Mouse (Mus musculus) adrenal gland, postnatal 10 days (tissue): ENCODE results near the gene Ifitm3. TPM values are rescaled to one million over a fixed set of nuclear protein-coding genes. Genes with fewer than 3 reads are reported as not detected.

Experiments used
- DNase-seq: peaks from one replicate; pipeline ENCODE4 v3.0.0; 2021; ENCODE audit warnings: mixed read lengths
- total RNA-seq, 2 experiments: library from RNA; stranded (reverse); gene quantifications; 2 replicates each; pipeline ENCODE4 v1.2.3; 2021

Gene Ifitm3
- total RNA-seq, 2 experiments from 2014 or later: 131 to 136 TPM

GRCm38 (mm10) chr7:140961416-140961815 is 49.2 kb downstream of the Ifitm3 start:
- no peak for DNase-seq

- DNase-seq: no peak
Observed at GRCm38 (mm10) chr7:140960026-140960425, 50.5 kb downstream of the Ifitm3 start.

Other genes with a start within 250 kb of the Ifitm3 start
- gene Cyp2e1, start 247.0 kb downstream of the Ifitm3 start, total RNA-seq: 100 to 1,000 TPM; 231 to 556 TPM
- not detected for gene Syce1, start 222.9 kb downstream of the Ifitm3 start, total RNA-seq
- gene Zfp941, start 188.6 kb downstream of the Ifitm3 start, total RNA-seq: 1 to 10 TPM; 2.3 to 2.6 TPM
- 10 to 100 TPM; 14.7 to 35.6 TPM for gene Urah, start 175.8 kb downstream of the Ifitm3 start, total RNA-seq
- under 1 TPM; 0.76 to 0.90 TPM for gene Scgb1c1, start 165.2 kb downstream of the Ifitm3 start, total RNA-seq
- gene Odf3, start 163.0 kb downstream of the Ifitm3 start, total RNA-seq: under 1 TPM in 1 of 2 experiments, not detected in 1; 0.24 TPM
- under 1 TPM in 1 of 2 experiments, not detected in 1; 0.39 TPM for gene Gm45785, start 154.4 kb downstream of the Ifitm3 start, total RNA-seq
- 10 to 100 TPM; 43.5 to 58.0 TPM for gene Ric8a, start 153.8 kb downstream of the Ifitm3 start, total RNA-seq
- 10 to 100 TPM; 29.1 to 33.5 TPM for gene Bet1l, start 153.2 kb downstream of the Ifitm3 start, total RNA-seq
- 100 to 1,000 TPM; 106 to 112 TPM for gene Psmd13, start 128.8 kb downstream of the Ifitm3 start, total RNA-seq
- gene Sirt3, start 128.5 kb downstream of the Ifitm3 start, total RNA-seq: 10 to 100 TPM; 67.6 to 70.9 TPM
- 1,000 to 10,000 TPM; 2,860 to 2,972 TPM for gene Cox8b, start 110.3 kb downstream of the Ifitm3 start, total RNA-seq
- gene Nlrp6, start 89.9 kb downstream of the Ifitm3 start, total RNA-seq: 1 to 10 TPM; 4.9 to 7.9 TPM
- gene Pgghg, start 69.4 kb downstream of the Ifitm3 start, total RNA-seq: 10 to 100 TPM; 31.6 to 37.2 TPM
- 1 to 10 TPM; 1.4 to 3.3 TPM for gene Ifitm5, start 60.5 kb downstream of the Ifitm3 start, total RNA-seq
- gene Gm45717, start 54.8 kb downstream of the Ifitm3 start, total RNA-seq: not detected
- gene Ifitm2, start 54.8 kb downstream of the Ifitm3 start, total RNA-seq: 100 to 1,000 TPM; 418 to 468 TPM
- gene Ifitm1, start 43.5 kb downstream of the Ifitm3 start, total RNA-seq: 10 to 100 TPM; 12.2 to 12.4 TPM
- gene Ifitm6, start 7.2 kb upstream of the Ifitm3 start, total RNA-seq: 1 to 10 TPM; 1.7 to 3.2 TPM
- gene Gm17387, start 18.4 kb upstream of the Ifitm3 start, total RNA-seq: not detected
- gene B4galnt4, start 50.3 kb upstream of the Ifitm3 start, total RNA-seq: 1 to 10 TPM; 2.0 to 5.1 TPM
- 1 to 10 TPM in 1 of 2 experiments, under 1 TPM in 1; 0.94 to 1.5 TPM for gene Pkp3, start 67.4 kb upstream of the Ifitm3 start, total RNA-seq
- gene Sigirr, start 89.8 kb upstream of the Ifitm3 start, total RNA-seq: 10 to 100 TPM in 1 of 2 experiments, 1 to 10 TPM in 1; 8.3 to 10.6 TPM
- gene Ano9, start 107.0 kb upstream of the Ifitm3 start, total RNA-seq: under 1 TPM; 0.33 to 0.42 TPM
- gene Ptdss2, start 111.6 kb upstream of the Ifitm3 start, total RNA-seq: 10 to 100 TPM; 51.0 to 57.2 TPM
- 100 to 1,000 TPM; 150 to 155 TPM for gene Rnh1, start 162.1 kb upstream of the Ifitm3 start, total RNA-seq
- 10 to 100 TPM; 87.8 to 91.9 TPM for gene Hras, start 183.2 kb upstream of the Ifitm3 start, total RNA-seq
- 1 to 10 TPM; 6.8 to 8.6 TPM for gene Lrrc56, start 183.4 kb upstream of the Ifitm3 start, total RNA-seq
- under 1 TPM; 0.27 to 0.55 TPM for gene Lmntd2, start 203.3 kb upstream of the Ifitm3 start, total RNA-seq
- 1 to 10 TPM; 6.5 to 7.8 TPM for gene Rassf7, start 205.1 kb upstream of the Ifitm3 start, total RNA-seq
- 10 to 100 TPM; 69.9 to 75.3 TPM for gene Phrf1, start 218.0 kb upstream of the Ifitm3 start, total RNA-seq